Mouse (Mus musculus) lung, postnatal 14 days (tissue): ENCODE data around the gene Rufy1.

Experiments
- DNase-seq: peaks from one replicate; pipeline ENCODE4 v3.0.0; 2021

Gene Rufy1

DNA sequence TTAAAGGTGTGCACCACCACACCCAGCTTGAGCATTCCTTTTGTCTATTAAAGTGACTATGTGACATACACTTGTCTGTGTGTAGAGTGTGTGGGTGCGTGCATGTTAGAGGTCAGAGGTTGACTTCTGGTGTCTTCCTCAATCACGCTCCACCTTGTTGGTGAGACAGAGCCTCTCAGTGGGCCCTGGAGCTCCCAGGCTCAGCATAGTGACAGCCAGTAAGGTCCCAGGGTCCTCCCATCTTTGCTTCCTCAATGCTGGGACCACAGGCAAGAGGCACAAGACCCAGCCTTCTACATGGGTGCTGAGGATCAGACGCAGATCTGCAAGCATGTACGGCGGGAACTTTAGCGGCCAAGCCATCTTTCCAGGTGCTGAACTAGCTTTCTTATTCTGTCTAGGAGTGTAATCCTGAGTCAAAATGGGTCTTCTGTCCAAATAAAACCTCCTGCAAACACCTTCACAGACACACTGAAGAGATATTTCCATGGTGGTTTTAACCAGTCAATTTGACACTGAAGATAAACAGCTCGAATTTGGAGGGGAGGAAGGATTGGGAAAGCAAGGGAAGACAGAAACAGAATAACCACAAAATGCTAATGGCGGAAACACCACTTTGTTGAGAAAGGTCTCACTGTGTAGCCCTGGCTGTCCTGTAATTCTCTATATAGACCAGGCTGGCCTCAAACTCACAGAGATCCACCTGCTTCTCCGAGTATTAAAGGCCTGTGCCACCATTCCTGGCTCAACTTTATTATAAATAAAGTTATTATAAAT lies 84.5 kb downstream of the Rufy1 start:
- no peak for DNase-seq

DNA sequence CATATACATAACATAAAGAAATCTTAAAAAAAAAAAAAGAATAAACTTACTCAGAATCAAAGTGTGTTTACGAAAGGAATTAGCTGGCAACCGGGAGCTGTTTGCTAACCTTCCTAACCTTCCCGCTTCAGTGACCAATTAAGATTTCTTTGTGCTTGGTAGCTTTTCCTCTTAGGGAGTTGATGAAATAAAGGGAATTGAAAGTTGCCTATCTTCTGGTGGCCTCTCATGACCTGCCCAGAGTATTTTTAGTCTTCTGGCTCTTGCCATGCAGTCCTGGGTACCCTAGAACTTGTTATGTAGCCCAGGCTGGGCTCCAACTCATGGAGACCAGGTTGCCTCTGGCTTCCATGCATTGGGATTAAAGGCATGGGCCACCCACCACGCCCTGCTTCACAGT lies 85.4 kb downstream of the Rufy1 start:
- DNase-seq, result no peak
